Mouse (Mus musculus): Measurements from ENCODE around the gene Krt80. TPM values are rescaled to one million over a fixed set of nuclear protein-coding genes. Genes with fewer than 3 reads are reported as not detected.

Krt80 gene
- polyA plus RNA-seq, 1 experiment from 2014 or later = 0.10 TPM

- ATAC-seq = peak; percentile 94
- H3K9me3 ChIP-seq (replicated peaks; ENCODE audit: control insufficient read depth, low read length, poor library complexity, severe bottlenecking) = no peaks in the 10 kb centered on the region
- 0% methylated on average over 2 of the region's 2 CpGs for WGBS
- no peaks in the 10 kb centered on the region for H3K27me3 ChIP-seq (ENCODE audit: control insufficient read depth, insufficient read depth, low read depth, low read length)
- H3K9ac ChIP-seq (ENCODE audit: low read depth, low read length) = no peak overlapping the region
- no peak overlapping the region for H3K4me2 ChIP-seq (ENCODE audit: low read length)
- no peak overlapping the region for H3K4me3 ChIP-seq (ENCODE audit: low read depth, low read length)
- H3K36me3 ChIP-seq (ENCODE audit: control insufficient read depth, insufficient read depth, low read length) = no peaks in the 10 kb centered on the region
- H3K27ac ChIP-seq (ENCODE audit: low read length) = no peak overlapping the region
- H3K4me1 ChIP-seq (ENCODE audit: control insufficient read depth, insufficient read depth, low read length) = no peaks in the 10 kb centered on the region
Observed at GRCm38 (mm10) chr15:101339537-101339936, 30.4 kb downstream of the Krt80 start.

DNA sequence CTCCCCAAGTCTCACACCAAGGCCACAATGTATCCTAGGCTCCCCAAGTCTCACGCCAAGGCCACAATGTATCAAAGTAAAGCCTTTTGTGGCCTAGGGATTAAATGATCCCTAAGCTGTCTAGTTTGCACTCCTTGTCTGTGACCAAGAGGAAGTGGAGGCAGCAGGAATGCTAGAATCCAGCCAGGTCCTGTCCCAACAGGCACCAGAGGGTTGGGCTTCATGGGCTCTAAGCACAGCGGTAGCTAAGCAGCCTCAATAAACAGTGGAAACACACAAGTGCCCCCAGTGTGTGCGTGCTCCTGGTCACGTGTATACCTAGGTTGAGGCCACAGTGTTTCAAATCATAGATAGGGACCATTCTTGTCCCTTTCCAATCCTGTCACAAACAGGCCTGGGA, 31.6 kb downstream of the Krt80 start:
- no peak overlapping the region for H3K4me2 ChIP-seq (ENCODE audit: low read length)
- WGBS = 77% methylated on average over 4 of the region's 4 CpGs
- H3K27me3 ChIP-seq (ENCODE audit: control insufficient read depth, insufficient read depth, low read depth, low read length) = no peaks in the 10 kb centered on the region
- no peaks in the 10 kb centered on the region for H3K36me3 ChIP-seq (ENCODE audit: control insufficient read depth, insufficient read depth, low read length)
- no peak overlapping the region for H3K4me3 ChIP-seq (ENCODE audit: low read depth, low read length)
- no peak overlapping the region for H3K9ac ChIP-seq (ENCODE audit: low read depth, low read length)
- H3K27ac ChIP-seq (ENCODE audit: low read length) = no peak overlapping the region
- H3K9me3 ChIP-seq (replicated peaks; ENCODE audit: control insufficient read depth, low read length, poor library complexity, severe bottlenecking) = no peaks in the 10 kb centered on the region
- no peaks in the 10 kb centered on the region for H3K4me1 ChIP-seq (ENCODE audit: control insufficient read depth, insufficient read depth, low read length)
- ATAC-seq = no peak

- no peaks in the 10 kb centered on the region for H3K4me1 ChIP-seq (ENCODE audit: control insufficient read depth, insufficient read depth, low read length)
- H3K27me3 ChIP-seq (ENCODE audit: control insufficient read depth, insufficient read depth, low read depth, low read length) = no peaks in the 10 kb centered on the region
- no peaks in the 10 kb centered on the region for H3K9me3 ChIP-seq (replicated peaks; ENCODE audit: control insufficient read depth, low read length, poor library complexity, severe bottlenecking)
- H3K27ac ChIP-seq (ENCODE audit: low read length) = no peak overlapping the region
- no peak overlapping the region for H3K9ac ChIP-seq (ENCODE audit: low read depth, low read length)
- H3K4me2 ChIP-seq (ENCODE audit: low read length) = no peak overlapping the region
- 61% methylated on average over 24 of the region's 24 CpGs for WGBS
- no peak overlapping the region for H3K4me3 ChIP-seq (ENCODE audit: low read depth, low read length)
- no peak for ATAC-seq
- no peaks in the 10 kb centered on the region for H3K36me3 ChIP-seq (ENCODE audit: control insufficient read depth, insufficient read depth, low read length)
Observed at GRCm38 (mm10) chr15:101336474-101337174, 33.3 kb downstream of the Krt80 start.

- Histone ChIP-seq H3K4me2 (ENCODE audit: low read length) (no peak overlapping the region), H3K4me1 (ENCODE audit: control insufficient read depth, insufficient read depth, low read length) (no peaks in the 10 kb centered on the region), H3K27me3 (ENCODE audit: control insufficient read depth, insufficient read depth, low read depth, low read length) (no peaks in the 10 kb centered on the region), H3K27ac (ENCODE audit: low read length) (no peak overlapping the region), H3K4me3 (ENCODE audit: low read depth, low read length) (no peak overlapping the region), H3K36me3 (ENCODE audit: control insufficient read depth, insufficient read depth, low read length) (no peaks in the 10 kb centered on the region), H3K9me3 (replicated peaks; ENCODE audit: control insufficient read depth, low read length, poor library complexity, severe bottlenecking) (no peaks in the 10 kb centered on the region), H3K9ac (ENCODE audit: low read depth, low read length) (no peak overlapping the region)
- WGBS = 55% methylated on average over 4 of the region's 4 CpGs
- ATAC-seq = no peak
Observed at GRCm38 (mm10) chr15:101333648-101334047, 36.3 kb downstream of the Krt80 start.

DNA sequence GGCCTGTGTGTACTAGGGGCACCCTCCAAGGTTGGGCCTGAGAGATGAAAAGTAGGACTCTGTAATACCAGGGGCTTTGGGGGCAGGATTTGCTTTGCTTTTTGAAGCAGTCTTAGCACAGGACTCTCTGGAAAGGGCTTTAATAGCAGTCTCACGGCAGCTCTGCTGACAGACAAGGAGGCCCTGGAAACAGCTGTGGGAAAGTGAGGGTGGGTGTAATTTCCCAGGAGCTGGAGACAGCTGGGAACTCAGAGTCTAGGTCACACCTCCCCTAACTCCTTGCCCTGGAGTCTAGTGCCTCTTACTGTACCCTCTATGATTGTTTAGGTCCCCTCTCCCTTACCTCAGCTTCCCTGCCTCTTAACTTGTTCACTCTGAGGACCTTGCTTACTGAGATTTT, 36.8 kb downstream of the Krt80 start:
- ATAC-seq = no peak
- Histone ChIP-seq H3K9ac (ENCODE audit: low read depth, low read length) (no peak overlapping the region), H3K4me3 (ENCODE audit: low read depth, low read length) (no peak overlapping the region), H3K36me3 (ENCODE audit: control insufficient read depth, insufficient read depth, low read length) (no peaks in the 10 kb centered on the region), H3K9me3 (replicated peaks; ENCODE audit: control insufficient read depth, low read length, poor library complexity, severe bottlenecking) (no peaks in the 10 kb centered on the region), H3K4me2 (ENCODE audit: low read length) (no peak overlapping the region), H3K27ac (ENCODE audit: low read length) (no peak overlapping the region), H3K27me3 (ENCODE audit: control insufficient read depth, insufficient read depth, low read depth, low read length) (no peaks in the 10 kb centered on the region), H3K4me1 (ENCODE audit: control insufficient read depth, insufficient read depth, low read length) (no peaks in the 10 kb centered on the region)
- WGBS = 50% methylated on average over 1 of the region's 1 CpGs

GRCm38 (mm10) chr15:101332370-101332769, 37.6 kb downstream of the Krt80 start:
- no peaks in the 10 kb centered on the region for H3K36me3 ChIP-seq (ENCODE audit: control insufficient read depth, insufficient read depth, low read length)
- H3K9me3 ChIP-seq (replicated peaks; ENCODE audit: control insufficient read depth, low read length, poor library complexity, severe bottlenecking) = no peaks in the 10 kb centered on the region
- 66% methylated on average over 4 of the region's 4 CpGs for WGBS
- no peaks in the 10 kb centered on the region for H3K27me3 ChIP-seq (ENCODE audit: control insufficient read depth, insufficient read depth, low read depth, low read length)
- no peak overlapping the region for H3K4me3 ChIP-seq (ENCODE audit: low read depth, low read length)
- H3K9ac ChIP-seq (ENCODE audit: low read depth, low read length) = no peak overlapping the region
- no peak for ATAC-seq
- no peak overlapping the region for H3K27ac ChIP-seq (ENCODE audit: low read length)
- H3K4me1 ChIP-seq (ENCODE audit: control insufficient read depth, insufficient read depth, low read length) = no peaks in the 10 kb centered on the region
- no peak overlapping the region for H3K4me2 ChIP-seq (ENCODE audit: low read length)

GRCm38 (mm10) chr15:101331090-101331489, 38.9 kb downstream of the Krt80 start:
- Histone ChIP-seq H3K4me1 (ENCODE audit: control insufficient read depth, insufficient read depth, low read length) (no peaks in the 10 kb centered on the region), H3K27me3 (ENCODE audit: control insufficient read depth, insufficient read depth, low read depth, low read length) (no peaks in the 10 kb centered on the region), H3K9me3 (replicated peaks; ENCODE audit: control insufficient read depth, low read length, poor library complexity, severe bottlenecking) (no peaks in the 10 kb centered on the region), H3K4me2 (ENCODE audit: low read length) (no peak overlapping the region), H3K4me3 (ENCODE audit: low read depth, low read length) (no peak overlapping the region), H3K9ac (ENCODE audit: low read depth, low read length) (no peak overlapping the region), H3K27ac (ENCODE audit: low read length) (no peak overlapping the region), H3K36me3 (ENCODE audit: control insufficient read depth, insufficient read depth, low read length) (no peaks in the 10 kb centered on the region)
- 85% methylated on average over 4 of the region's 4 CpGs for whole genome bisulfite sequencing
- no peak for ATAC-seq

- no peak for ATAC-seq
- no peak overlapping the region for H3K27ac ChIP-seq (ENCODE audit: low read length)
- H3K27me3 ChIP-seq (ENCODE audit: control insufficient read depth, insufficient read depth, low read depth, low read length) = no peaks in the 10 kb centered on the region
- H3K4me1 ChIP-seq (ENCODE audit: control insufficient read depth, insufficient read depth, low read length) = no peaks in the 10 kb centered on the region
- no peak overlapping the region for H3K9ac ChIP-seq (ENCODE audit: low read depth, low read length)
- WGBS = 56% methylated on average over 3 of the region's 3 CpGs
- H3K4me3 ChIP-seq (ENCODE audit: low read depth, low read length) = no peak overlapping the region
- H3K36me3 ChIP-seq (ENCODE audit: control insufficient read depth, insufficient read depth, low read length) = no peaks in the 10 kb centered on the region
- no peaks in the 10 kb centered on the region for H3K9me3 ChIP-seq (replicated peaks; ENCODE audit: control insufficient read depth, low read length, poor library complexity, severe bottlenecking)
- H3K4me2 ChIP-seq (ENCODE audit: low read length) = no peak overlapping the region
Observed at GRCm38 (mm10) chr15:101329564-101329892, 40.4 kb downstream of the Krt80 start.

DNA sequence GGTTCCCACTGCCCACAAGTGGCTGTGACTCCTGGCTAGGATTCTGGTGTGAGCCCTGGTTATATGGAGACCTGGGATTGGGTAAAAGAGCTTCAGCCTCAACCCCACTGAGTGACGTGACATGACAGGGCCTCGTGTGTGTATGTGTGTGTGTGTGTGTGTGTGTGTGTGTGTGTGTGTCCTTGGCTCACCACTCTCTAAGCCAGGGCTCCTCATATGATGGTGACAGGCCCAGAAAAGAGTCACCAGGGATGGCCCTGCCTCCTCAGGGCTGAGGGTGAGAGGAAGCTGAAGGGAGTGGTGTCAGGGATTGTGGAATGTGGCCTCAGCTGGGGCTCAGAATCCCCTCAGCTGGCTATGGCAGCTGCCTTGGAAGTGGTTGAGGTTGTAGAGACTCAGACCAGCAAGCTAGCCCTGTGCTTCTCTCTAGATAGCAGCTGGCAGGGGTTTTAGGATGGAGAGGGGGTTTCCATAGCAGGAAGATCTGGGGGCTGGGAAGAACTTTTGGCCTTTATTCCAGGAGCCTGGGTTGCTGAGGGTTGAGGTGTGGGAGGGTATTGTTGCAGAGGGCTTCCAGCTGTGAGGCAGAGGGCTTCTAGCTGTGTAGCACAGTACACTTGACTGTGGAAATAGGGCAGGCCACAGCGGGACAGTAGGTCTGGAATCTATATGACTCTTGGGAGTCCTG, 40.9 kb downstream of the Krt80 start:
- WGBS = 69% methylated on average over 3 of the region's 3 CpGs

More for the DNA sequence above, 40.9 kb downstream of the Krt80 start:
- H3K4me1 ChIP-seq (ENCODE audit: control insufficient read depth, insufficient read depth, low read length) = no peaks in the 10 kb centered on the region
- H3K9me3 ChIP-seq (replicated peaks; ENCODE audit: control insufficient read depth, low read length, poor library complexity, severe bottlenecking) = no peaks in the 10 kb centered on the region
- H3K27ac ChIP-seq (ENCODE audit: low read length) = no peak overlapping the region
- no peaks in the 10 kb centered on the region for H3K36me3 ChIP-seq (ENCODE audit: control insufficient read depth, insufficient read depth, low read length)
- H3K9ac ChIP-seq (ENCODE audit: low read depth, low read length) = no peak overlapping the region
- H3K27me3 ChIP-seq (ENCODE audit: control insufficient read depth, insufficient read depth, low read depth, low read length) = no peaks in the 10 kb centered on the region
- no peak overlapping the region for H3K4me2 ChIP-seq (ENCODE audit: low read length)
- ATAC-seq = no peak
- H3K4me3 ChIP-seq (ENCODE audit: low read depth, low read length) = no peak overlapping the region

Measured in midbrain, embryonic 16.5 days (tissue).